Mouse (Mus musculus): ENCODE measurements at regions not wholly inside any gene's neighbourhood (a gene's known extent, or its start where the extent isn't known, plus 50 kb on each side); places are given as distances from the start of the nearest gene placed in this dataset.

GRCm38 (mm10) chr1:185866612-185867011 is 250.5 kb downstream of the Lyplal1 start:
- Histone ChIP-seq H3K4me3 (ENCODE audit: insufficient read depth in 1 of 2, low read depth in 1 of 2, low read length in 2 of 2, poor library complexity in 1 of 2, severe bottlenecking in 1 of 2) (no peak overlapping the region), H3K36me3 (ENCODE audit: control insufficient read depth, insufficient read depth, low read length, poor library complexity, severe bottlenecking) (no peaks in the 10 kb centered on the region), H3K9ac (ENCODE audit: insufficient read depth, low read depth, low read length, poor library complexity, severe bottlenecking) (no peak overlapping the region), H3K9me3 (ENCODE audit: control insufficient read depth, insufficient read depth, low read depth, low read length) (no peaks in the 10 kb centered on the region), H3K4me1 (ENCODE audit: control insufficient read depth in 2 of 2, insufficient read depth in 2 of 2, low read length in 2 of 2, poor library complexity in 1 of 2) (no peaks in the 10 kb centered on the region), H3K27ac (ENCODE audit: insufficient read depth, low read depth, low read length, poor library complexity, severe bottlenecking) (no peak overlapping the region)
- TF ChIP-seq ZNF384 (IDR thresholded peaks at IDR 0.05; ENCODE audit: low read depth, low read length) (no peak), ZC3H11A (IDR thresholded peaks at IDR 0.05; ENCODE audit: borderline replicate concordance, low read depth, low read length) (no peak), HCFC1 (IDR thresholded peaks at IDR 0.05; ENCODE audit: borderline replicate concordance, insufficient read depth, low read length) (no peak), MAFK (IDR thresholded peaks at IDR 0.05; ENCODE audit: insufficient read depth, low read depth, low read length) (no peak), CHD2 (IDR thresholded peaks at IDR 0.05; ENCODE audit: low read depth, low read length) (no peak)
- no peak for DNase-seq (ENCODE audit: low read depth, low spot score)
- in situ Hi-C loops (cut with MboI; ENCODE audit: low sequenced_read_pairs in 2 of 2, unreplicated experiment in 2 of 2): no loop called here

GRCm38 (mm10) chr1:185867018-185867417 is 250.1 kb downstream of the Lyplal1 start:
- Histone ChIP-seq H3K4me3 (ENCODE audit: insufficient read depth in 1 of 2, low read depth in 1 of 2, low read length in 2 of 2, poor library complexity in 1 of 2, severe bottlenecking in 1 of 2) (no peak overlapping the region), H3K4me1 (ENCODE audit: control insufficient read depth in 2 of 2, insufficient read depth in 2 of 2, low read length in 2 of 2, poor library complexity in 1 of 2) (no peaks in the 10 kb centered on the region), H3K9me3 (ENCODE audit: control insufficient read depth, insufficient read depth, low read depth, low read length) (no peaks in the 10 kb centered on the region), H3K9ac (ENCODE audit: insufficient read depth, low read depth, low read length, poor library complexity, severe bottlenecking) (no peak overlapping the region), H3K27ac (ENCODE audit: insufficient read depth, low read depth, low read length, poor library complexity, severe bottlenecking) (no peak overlapping the region), H3K36me3 (ENCODE audit: control insufficient read depth, insufficient read depth, low read length, poor library complexity, severe bottlenecking) (no peaks in the 10 kb centered on the region)
- in situ Hi-C loops (cut with MboI; ENCODE audit: low sequenced_read_pairs in 2 of 2, unreplicated experiment in 2 of 2): no loop called here
- TF ChIP-seq CHD2 (IDR thresholded peaks at IDR 0.05; ENCODE audit: low read depth, low read length) (no peak), MAFK (IDR thresholded peaks at IDR 0.05; ENCODE audit: insufficient read depth, low read depth, low read length) (no peak), HCFC1 (IDR thresholded peaks at IDR 0.05; ENCODE audit: borderline replicate concordance, insufficient read depth, low read length) (no peak), ZNF384 (IDR thresholded peaks at IDR 0.05; ENCODE audit: low read depth, low read length) (no peak), ZC3H11A (IDR thresholded peaks at IDR 0.05; ENCODE audit: borderline replicate concordance, low read depth, low read length) (no peak)
- no peak for DNase-seq (ENCODE audit: low read depth, low spot score)

DNA sequence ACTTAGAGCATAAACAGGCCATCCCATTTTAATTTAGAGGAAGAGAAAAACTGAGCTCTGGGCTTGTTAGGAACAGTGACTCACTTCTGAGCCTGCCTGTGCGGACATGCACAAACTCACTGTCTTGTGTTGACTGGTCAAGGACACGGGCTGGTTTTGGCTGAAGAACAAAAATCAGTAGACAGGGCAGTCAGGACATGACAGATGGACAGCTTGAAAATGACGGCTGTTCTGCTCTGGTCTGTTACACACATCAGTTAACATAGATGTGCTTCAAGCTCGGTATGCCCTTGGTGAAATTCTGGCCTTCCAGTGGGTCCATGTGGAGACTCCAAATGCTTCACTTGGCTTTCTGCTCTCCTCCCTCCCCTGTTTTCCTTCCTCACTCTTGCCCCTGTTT is 248.4 kb downstream of the Lyplal1 start:
- Histone ChIP-seq H3K9me3 (ENCODE audit: control insufficient read depth, insufficient read depth, low read depth, low read length) (no peaks in the 10 kb centered on the region), H3K36me3 (ENCODE audit: control insufficient read depth, insufficient read depth, low read length, poor library complexity, severe bottlenecking) (no peaks in the 10 kb centered on the region), H3K27ac (ENCODE audit: insufficient read depth, low read depth, low read length, poor library complexity, severe bottlenecking) (no peak overlapping the region), H3K4me3 (ENCODE audit: insufficient read depth in 1 of 2, low read depth in 1 of 2, low read length in 2 of 2, poor library complexity in 1 of 2, severe bottlenecking in 1 of 2) (no peak overlapping the region), H3K4me1 (ENCODE audit: control insufficient read depth in 2 of 2, insufficient read depth in 2 of 2, low read length in 2 of 2, poor library complexity in 1 of 2) (no peaks in the 10 kb centered on the region), H3K9ac (ENCODE audit: insufficient read depth, low read depth, low read length, poor library complexity, severe bottlenecking) (no peak overlapping the region)
- TF ChIP-seq HCFC1 (IDR thresholded peaks at IDR 0.05; ENCODE audit: borderline replicate concordance, insufficient read depth, low read length) (no peak), MAFK (IDR thresholded peaks at IDR 0.05; ENCODE audit: insufficient read depth, low read depth, low read length) (no peak), ZNF384 (IDR thresholded peaks at IDR 0.05; ENCODE audit: low read depth, low read length) (no peak), ZC3H11A (IDR thresholded peaks at IDR 0.05; ENCODE audit: borderline replicate concordance, low read depth, low read length) (no peak), CHD2 (IDR thresholded peaks at IDR 0.05; ENCODE audit: low read depth, low read length) (no peak)
- no peak for DNase-seq (ENCODE audit: low read depth, low spot score)
- in situ Hi-C loops (cut with MboI; ENCODE audit: low sequenced_read_pairs in 2 of 2, unreplicated experiment in 2 of 2): no loop called here

- Histone ChIP-seq H3K4me1 (ENCODE audit: control insufficient read depth in 2 of 2, insufficient read depth in 2 of 2, low read length in 2 of 2, poor library complexity in 1 of 2) (no peaks in the 10 kb centered on the region), H3K36me3 (ENCODE audit: control insufficient read depth, insufficient read depth, low read length, poor library complexity, severe bottlenecking) (no peaks in the 10 kb centered on the region), H3K9me3 (ENCODE audit: control insufficient read depth, insufficient read depth, low read depth, low read length) (no peaks in the 10 kb centered on the region), H3K27ac (ENCODE audit: insufficient read depth, low read depth, low read length, poor library complexity, severe bottlenecking) (no peak overlapping the region), H3K4me3 (ENCODE audit: insufficient read depth in 1 of 2, low read depth in 1 of 2, low read length in 2 of 2, poor library complexity in 1 of 2, severe bottlenecking in 1 of 2) (no peak overlapping the region), H3K9ac (ENCODE audit: insufficient read depth, low read depth, low read length, poor library complexity, severe bottlenecking) (no peak overlapping the region)
- DNase-seq (ENCODE audit: low read depth, low spot score): no peak
- TF ChIP-seq ZNF384 (IDR thresholded peaks at IDR 0.05; ENCODE audit: low read depth, low read length): no peak
- TF ChIP-seq CHD2 (IDR thresholded peaks at IDR 0.05; ENCODE audit: low read depth, low read length): no peak
- TF ChIP-seq MAFK (IDR thresholded peaks at IDR 0.05; ENCODE audit: insufficient read depth, low read depth, low read length): no peak
- no peak for TF ChIP-seq HCFC1 (IDR thresholded peaks at IDR 0.05; ENCODE audit: borderline replicate concordance, insufficient read depth, low read length)
- TF ChIP-seq ZC3H11A (IDR thresholded peaks at IDR 0.05; ENCODE audit: borderline replicate concordance, low read depth, low read length): no peak
- in situ Hi-C loops (cut with MboI; ENCODE audit: low sequenced_read_pairs in 2 of 2, unreplicated experiment in 2 of 2): no loop called here
Measured at GRCm38 (mm10) chr1:185887031-185887430, 230.1 kb downstream of the Lyplal1 start.

DNA sequence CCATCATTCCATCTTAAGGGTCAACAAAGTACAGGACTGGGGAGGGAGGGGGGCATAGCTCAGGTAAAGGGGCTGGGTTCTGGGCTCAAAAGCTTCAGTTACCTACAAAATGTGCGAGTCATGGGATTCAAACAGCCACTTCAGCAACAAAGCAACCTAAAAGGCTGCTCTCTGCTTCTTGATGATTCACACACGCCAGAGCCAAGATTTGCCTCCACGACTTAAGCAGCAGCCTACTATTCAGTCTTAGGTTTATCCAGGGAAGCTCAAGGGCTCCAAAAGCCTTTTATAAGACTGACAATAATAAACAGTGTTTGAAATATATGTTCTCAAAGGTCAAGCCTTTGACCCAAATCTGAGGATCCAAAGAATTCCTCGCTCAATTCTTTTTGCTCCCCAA is 225.3 kb downstream of the Lyplal1 start:
- no peak for DNase-seq (ENCODE audit: low read depth, low spot score)

More for the DNA sequence above, 225.3 kb downstream of the Lyplal1 start:
- Histone ChIP-seq H3K9me3 (ENCODE audit: control insufficient read depth, insufficient read depth, low read depth, low read length) (no peaks in the 10 kb centered on the region), H3K36me3 (ENCODE audit: control insufficient read depth, insufficient read depth, low read length, poor library complexity, severe bottlenecking) (no peaks in the 10 kb centered on the region), H3K4me3 (ENCODE audit: insufficient read depth in 1 of 2, low read depth in 1 of 2, low read length in 2 of 2, poor library complexity in 1 of 2, severe bottlenecking in 1 of 2) (no peak overlapping the region), H3K9ac (ENCODE audit: insufficient read depth, low read depth, low read length, poor library complexity, severe bottlenecking) (no peak overlapping the region), H3K4me1 (ENCODE audit: control insufficient read depth in 2 of 2, insufficient read depth in 2 of 2, low read length in 2 of 2, poor library complexity in 1 of 2) (no peaks in the 10 kb centered on the region), H3K27ac (ENCODE audit: insufficient read depth, low read depth, low read length, poor library complexity, severe bottlenecking) (no peak overlapping the region)
- in situ Hi-C loops (cut with MboI; ENCODE audit: low sequenced_read_pairs in 2 of 2, unreplicated experiment in 2 of 2): no loop called here
- TF ChIP-seq CHD2 (IDR thresholded peaks at IDR 0.05; ENCODE audit: low read depth, low read length) (no peak), HCFC1 (IDR thresholded peaks at IDR 0.05; ENCODE audit: borderline replicate concordance, insufficient read depth, low read length) (no peak), ZC3H11A (IDR thresholded peaks at IDR 0.05; ENCODE audit: borderline replicate concordance, low read depth, low read length) (no peak), ZNF384 (IDR thresholded peaks at IDR 0.05; ENCODE audit: low read depth, low read length) (no peak), MAFK (IDR thresholded peaks at IDR 0.05; ENCODE audit: insufficient read depth, low read depth, low read length) (no peak)
